Mouse (Mus musculus) liver, postnatal 0 days (tissue): ENCODE measurements around the gene Tln2. TPM values are rescaled to one million over a fixed set of nuclear protein-coding genes. Genes with fewer than 3 reads are reported as not detected.

Experiments
- ATAC-seq: fragments of 200-750 bp; cut with Nextera tagmentation; 2 replicates; pipeline ENCODE4 v1.8.0; 2017; ENCODE audit warnings: mild to moderate bottlenecking, moderate library complexity
- DNase-seq: peaks from one replicate; pipeline ENCODE4 v3.0.0-alpha.2; 2016
- H3K27ac ChIP-seq: fragments of 300-500 bp; sonication (generic); 2 replicates; pipeline ENCODE4 v1.5.1; 2014; ENCODE audit warnings: antibody characterized with exemption, moderate library complexity, mild to moderate bottlenecking, low read depth
- H3K27me3 ChIP-seq: fragments of 300-500 bp; sonication (generic); 2 replicates; pipeline ENCODE4 v1.6.1; 2014; ENCODE audit warnings: low read length, control low read depth, mixed read lengths; ENCODE audit not compliant: insufficient read depth
- H3K36me3 ChIP-seq: fragments of 300-500 bp; sonication (generic); replicated peaks from 2 replicates; pipeline ENCODE4 v1.6.1; 2014; ENCODE audit warnings: mild to moderate bottlenecking, control low read depth, low read length, moderate library complexity, mixed read lengths; ENCODE audit not compliant: insufficient read depth
- H3K4me1 ChIP-seq: fragments of 300-500 bp; sonication (generic); 2 replicates; pipeline ENCODE4 v1.6.1; 2014; ENCODE audit warnings: antibody characterized with exemption, mild to moderate bottlenecking, control low read depth; ENCODE audit not compliant: insufficient read depth
- H3K4me2 ChIP-seq: fragments of 300-500 bp; sonication (generic); 2 replicates; pipeline ENCODE4 v1.6.1; 2014; ENCODE audit warnings: low read depth, mild to moderate bottlenecking, low read length, moderate library complexity, mixed read lengths
- H3K4me3 ChIP-seq: fragments of 300-500 bp; sonication (generic); 2 replicates; pipeline ENCODE4 v1.5.1; 2014; ENCODE audit warnings: low read depth, low read length
- H3K9ac ChIP-seq: fragments of 300-500 bp; sonication (generic); replicated peaks from 2 replicates; pipeline ENCODE4 v1.6.1; 2014; ENCODE audit warnings: mild to moderate bottlenecking, moderate library complexity
- H3K9me3 ChIP-seq: fragments of 300-500 bp; sonication (generic); 2 replicates; pipeline ENCODE4 v1.6.1; 2016; ENCODE audit warnings: mild to moderate bottlenecking, control low read depth, low read length, mixed read lengths
- CTCF ChIP-seq: sonication (generic); IDR thresholded peaks from 2 replicates; pipeline ENCODE4 v1.5.1; 2016; ENCODE audit warnings: antibody characterized with exemption, low read depth
- EP300 ChIP-seq: IDR thresholded peaks from 2 replicates; pipeline ENCODE4 v1.6.1; 2016; ENCODE audit warnings: antibody characterized with exemption, low read depth, mild to moderate bottlenecking
- WGBS: fragments of 180-500 bp; shearing (Covaris S2); extraction: QIAGEN DNeasy Blood & Tissue Kit; methylation state at CpG from one replicate; pipeline ENCODE4 v1.1.7; 2014; ENCODE audit not compliant: insufficient replicate concordance; 5-methylcytosine and 5-hydroxymethylcytosine counted together
- polyA plus RNA-seq: library from polyadenylated mRNA; unstranded; fragments of >200 nt; fragmentation: Nextera tagmentation; extraction: Ambion mirVana; gene quantifications from 2 replicates; pipeline ENCODE4 v1.2.1, GENCODE M21; 2015

Gene Tln2
- polyA plus RNA-seq, 1 experiment from 2014 or later = 3.5 TPM

- Histone ChIP-seq H3K9me3 (no peaks in the 10 kb centered on the region), H3K4me1 (no peaks in the 10 kb centered on the region; the same call in 1 of the 2 replicates), H3K9ac (no peak overlapping the region), H3K36me3 (no peaks in the 10 kb centered on the region), H3K27ac (no peak overlapping the region), H3K4me2 (no peak overlapping the region), H3K4me3 (no peak overlapping the region), H3K27me3 (no peaks in the 10 kb centered on the region)
- DNase-seq (no peak), ATAC-seq (no peak)
- WGBS = 74% methylated on average over 8 of the region's 8 CpGs
- TF ChIP-seq CTCF = no peak
- TF ChIP-seq EP300 = no peak
Measured at GRCm38 (mm10) chr9:67493876-67494552, 65.5 kb downstream of the Tln2 start.

GRCm38 (mm10) chr9:67489370-67489769 lies 70.1 kb downstream of the Tln2 start:
- H3K27me3 ChIP-seq = no peaks in the 10 kb centered on the region
- H3K27ac ChIP-seq = no peak overlapping the region
- H3K9ac ChIP-seq = no peak overlapping the region
- no peak for TF ChIP-seq EP300
- no peak for TF ChIP-seq CTCF
- no peak for ATAC-seq
- 50% methylated on average over 3 of the region's 3 CpGs for WGBS
- no peak overlapping the region for H3K4me2 ChIP-seq
- no peaks in the 10 kb centered on the region for H3K36me3 ChIP-seq
- no peak overlapping the region for H3K4me3 ChIP-seq
- DNase-seq = no peak
- H3K9me3 ChIP-seq = no peaks in the 10 kb centered on the region
- H3K4me1 ChIP-seq = no peaks in the 10 kb centered on the region

DNA sequence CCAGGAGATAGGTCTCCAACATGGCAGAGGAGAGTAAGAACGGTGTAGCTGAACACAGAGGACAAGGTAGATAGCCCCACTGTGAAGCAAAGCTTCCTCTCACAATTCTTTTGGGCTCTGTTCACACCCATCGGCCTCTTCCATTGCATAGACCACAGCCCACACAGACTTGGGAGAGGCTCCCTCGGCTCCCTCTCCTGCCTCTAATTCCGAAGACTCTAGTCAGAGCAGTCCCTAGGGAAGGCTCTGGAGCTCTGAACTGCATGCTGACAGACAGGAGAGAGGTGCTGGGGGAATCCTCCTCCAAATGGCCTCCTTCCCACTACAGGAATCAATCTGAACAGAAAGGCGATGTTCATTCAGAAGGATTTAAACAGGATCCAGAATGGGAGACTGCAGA lies 72.9 kb downstream of the Tln2 start:
- WGBS = 71% methylated on average over 5 of the region's 5 CpGs
- TF ChIP-seq CTCF (no peak), EP300 (no peak)
- Histone ChIP-seq H3K4me3 (no peak overlapping the region), H3K27ac (no peak overlapping the region), H3K9ac (no peak overlapping the region), H3K36me3 (no peaks in the 10 kb centered on the region), H3K4me2 (no peak overlapping the region), H3K9me3 (no peaks in the 10 kb centered on the region), H3K4me1 (no peaks in the 10 kb centered on the region), H3K27me3 (no peaks in the 10 kb centered on the region)
- no peak for ATAC-seq
- DNase-seq = no peak

- DNase-seq = no peak
- ATAC-seq = no peak
Measured at GRCm38 (mm10) chr9:67485169-67486072, 74.1 kb downstream of the Tln2 start.

GRCm38 (mm10) chr9:67482277-67482676 lies 77.2 kb downstream of the Tln2 start:
- Histone ChIP-seq H3K36me3 (no peaks in the 10 kb centered on the region), H3K4me3 (no peak overlapping the region), H3K27me3 (0 out of 2 replicates have a peak, but pooled peaks cover 3% of the 10 kb centered on the region), H3K9me3 (no peaks in the 10 kb centered on the region), H3K4me1 (peaks cover 4% of the 10 kb centered on the region; the same call in 1 of the 2 replicates), H3K9ac (no peak overlapping the region), H3K27ac (no peak overlapping the region), H3K4me2 (no peak overlapping the region)
- DNase-seq (no peak), ATAC-seq (no peak)
- WGBS = 81% methylated on average over 1 of the region's 1 CpGs
- TF ChIP-seq CTCF (no peak), EP300 (no peak)

More at GRCm38 (mm10) chr9:67485169-67486072, 74.1 kb downstream of the Tln2 start:
- Histone ChIP-seq H3K4me1 (no peaks in the 10 kb centered on the region), H3K9ac (no peak overlapping the region), H3K4me3 (no peak overlapping the region), H3K4me2 (no peak overlapping the region; the same call in 1 of the 2 replicates), H3K27me3 (no peaks in the 10 kb centered on the region), H3K36me3 (no peaks in the 10 kb centered on the region), H3K9me3 (no peaks in the 10 kb centered on the region), H3K27ac (no peak overlapping the region)
- TF ChIP-seq EP300 (no peak), CTCF (no peak)
- 47% methylated on average over 15 of the region's 15 CpGs for WGBS

GRCm38 (mm10) chr9:67481851-67482250 lies 77.7 kb downstream of the Tln2 start:
- Histone ChIP-seq H3K4me2 (no peak overlapping the region), H3K9ac (no peak overlapping the region), H3K9me3 (no peaks in the 10 kb centered on the region), H3K4me3 (no peak overlapping the region), H3K36me3 (no peaks in the 10 kb centered on the region), H3K27me3 (0 out of 2 replicates have a peak, but pooled peaks cover 3% of the 10 kb centered on the region), H3K4me1 (peaks cover 7% of the 10 kb centered on the region; the same call in 1 of the 2 replicates), H3K27ac (no peak overlapping the region)
- no peak for ATAC-seq
- TF ChIP-seq EP300 = no peak
- TF ChIP-seq CTCF = no peak
- no peak for DNase-seq
- 68% methylated on average over 1 of the region's 1 CpGs for WGBS
